10 mouse cellular contexts compared by ENCODE assay signal in the genomic region with DNA sequence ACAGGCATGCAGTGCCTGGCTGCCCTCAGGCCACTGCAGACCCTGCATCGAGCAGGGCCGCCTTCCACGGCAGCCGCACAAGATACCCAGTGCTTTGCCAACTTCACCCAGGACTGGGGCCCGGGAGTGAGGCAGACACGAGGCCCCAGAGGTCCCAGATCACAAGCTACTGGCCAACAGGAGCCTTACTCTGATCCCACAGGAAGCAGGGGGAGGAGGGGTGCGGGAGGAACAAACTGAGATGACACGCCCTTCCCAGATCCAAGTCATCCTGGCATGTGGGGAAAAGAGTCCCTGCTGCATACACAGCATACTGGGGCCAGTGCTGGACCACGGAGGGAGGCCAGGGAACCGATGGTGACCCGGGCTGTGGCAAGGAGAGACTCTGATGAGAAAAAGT.
A peak's percentile ranks its signal among the peaks of the same experiment; 100 is the strongest.
DNase-seq lines count a peak whose midpoint lies in the region; ATAC-seq lines count a peak whose summit lies in the region.
"Had no signal": no experiment of that assay in that cellular context is flagged by ENCODE, and none has a peak within 500 bp of the region (broad histone marks: within the 10 kb centered on the region; RNA-seq: fewer than 3 reads in every experiment).

No protein-coding gene starts in this region.

- no peak for ATAC-seq in kidney, embryonic 15.5 days (replicated peaks; ENCODE audit: low FRiP score)
- no peak for ATAC-seq in liver, embryonic 11.5 days (replicated peaks; ENCODE audit: low FRiP score)
- ATAC-seq in forebrain, embryonic 11.5 days (replicated peaks; ENCODE audit: low FRiP score) = no peak

- peak; percentile 34 for DNase-seq in adrenal gland, postnatal 25 days
- no peak for DNase-seq in adrenal gland, adult (ENCODE audit: inconsistent age in 2 of 2, low spot score in 1 of 2)
- DNase-seq in kidney, postnatal 10 days = peak; percentile 60
- peak; percentile 47 to 50 for DNase-seq in gastrocnemius, postnatal 36 days
- peak; percentile 86 for DNase-seq in lung, postnatal 10 days
- DNase-seq in liver, embryonic 11.5 days (ENCODE audit: low spot score) = no peak
- DNase-seq in forebrain, embryonic 11.5 days (ENCODE audit: low spot score) = no peak

- H3K4me3 ChIP-seq in kidney, embryonic 15.5 days (replicated peaks) = no peak overlapping the region
- H3K4me3 ChIP-seq in liver, embryonic 11.5 days (ENCODE audit: low read depth, low read length) = no peak overlapping the region
- H3K4me3 ChIP-seq in forebrain, embryonic 11.5 days (ENCODE audit: low read depth, low read length) = no peak overlapping the region
- H3K4me3 ChIP-seq: hindbrain, embryonic 10.5 days; limb, embryonic 12.5 days had no signal

- H3K4me1 ChIP-seq in kidney, embryonic 15.5 days = peaks cover 30% of the 10 kb centered on the region
- H3K4me1 ChIP-seq in liver, embryonic 11.5 days (replicated peaks; ENCODE audit: control insufficient read depth, insufficient read depth, low read length) = peaks cover 22% of the 10 kb centered on the region
- H3K4me1 ChIP-seq in forebrain, embryonic 11.5 days (replicated peaks; ENCODE audit: control insufficient read depth, insufficient read depth, low read length) = peaks cover 10% of the 10 kb centered on the region

- 60% methylated on average over 11 of the region's 11 CpGs for WGBS in kidney, embryonic 15.5 days
- WGBS in liver, embryonic 11.5 days = 64% methylated on average over 11 of the region's 11 CpGs
- WGBS in forebrain, embryonic 11.5 days = 84% methylated on average over 11 of the region's 11 CpGs

- no peak overlapping the region for H3K4me2 ChIP-seq in kidney, embryonic 15.5 days
- no peak overlapping the region for H3K4me2 ChIP-seq in liver, embryonic 11.5 days
- no peak overlapping the region for H3K4me2 ChIP-seq in forebrain, embryonic 11.5 days (ENCODE audit: low read depth, low read length, severe bottlenecking)
- H3K4me2 ChIP-seq: limb, embryonic 12.5 days had no signal

- no peaks in the 10 kb centered on the region for H3K9me3 ChIP-seq in kidney, embryonic 15.5 days (replicated peaks)
- no peaks in the 10 kb centered on the region for H3K9me3 ChIP-seq in liver, embryonic 11.5 days (ENCODE audit: control insufficient read depth, low read length)
- no peaks in the 10 kb centered on the region for H3K9me3 ChIP-seq in forebrain, embryonic 11.5 days (ENCODE audit: control insufficient read depth, low read length)
- H3K9me3 ChIP-seq: hindbrain, embryonic 10.5 days; limb, embryonic 12.5 days had no signal

- no peak overlapping the region for H3K27ac ChIP-seq in kidney, embryonic 15.5 days
- no peak overlapping the region for H3K27ac ChIP-seq in liver, embryonic 11.5 days (ENCODE audit: low read depth, low read length)
- no peak overlapping the region for H3K27ac ChIP-seq in forebrain, embryonic 11.5 days (ENCODE audit: low read depth, low read length)
- H3K27ac ChIP-seq: hindbrain, embryonic 10.5 days; limb, embryonic 12.5 days had no signal

- no peaks in the 10 kb centered on the region for H3K27me3 ChIP-seq in kidney, embryonic 15.5 days
- H3K27me3 ChIP-seq in liver, embryonic 11.5 days (replicated peaks; ENCODE audit: control insufficient read depth, insufficient read depth, low read length) = peaks cover 9% of the 10 kb centered on the region
- H3K27me3 ChIP-seq in forebrain, embryonic 11.5 days (ENCODE audit: control insufficient read depth, insufficient read depth, low read length) = no peaks in the 10 kb centered on the region; the same call in 1 of the 2 replicates

- H3K36me3 ChIP-seq in kidney, embryonic 15.5 days = peaks cover 68% of the 10 kb centered on the region
- H3K36me3 ChIP-seq in liver, embryonic 11.5 days (ENCODE audit: control insufficient read depth, insufficient read depth, low read length) = peaks cover 24% of the 10 kb centered on the region; the same call in 1 of the 2 replicates
- peaks cover 3% of the 10 kb centered on the region for H3K36me3 ChIP-seq in forebrain, embryonic 11.5 days (ENCODE audit: control insufficient read depth, insufficient read depth, low read length)

- intact Hi-C loops in gastrocnemius, postnatal 36 days (cut with DNase I) = loop anchor here (1.0 kb wide), 1 partner anchor 35 kb away; no protein-coding TSS in a partner anchor

- H3K9ac ChIP-seq in kidney, embryonic 15.5 days = no peak overlapping the region
- H3K9ac ChIP-seq in liver, embryonic 11.5 days (ENCODE audit: low read depth, low read length) = no peak overlapping the region
- no peak overlapping the region for H3K9ac ChIP-seq in forebrain, embryonic 11.5 days (ENCODE audit: low read length)
- H3K9ac ChIP-seq: limb, embryonic 12.5 days had no signal

Comparison
In these comparisons a context has a peak if more than half of its experiments do, and no peak if none do; other contexts are left out.
1. DNase-seq: peak in adrenal gland, postnatal 25 days (single experiment), kidney, postnatal 10 days (single experiment), gastrocnemius, postnatal 36 days (2 of 2) and lung, postnatal 10 days (single experiment); none in adrenal gland, adult (0 of 2), liver, embryonic 11.5 days (single experiment) and forebrain, embryonic 11.5 days (single experiment).